Mouse (Mus musculus) MEL (cell line): ENCODE data around the gene Agr3. TPM values are rescaled to one million over a fixed set of nuclear protein-coding genes. Genes with fewer than 3 reads are reported as not detected.

Experiments used
- DNase-seq: peaks from one replicate; pipeline ENCODE4 v3.0.0; 2011; ENCODE audit warnings: low read depth, low spot score
- H3K27ac ChIP-seq: 2 replicates; pipeline ENCODE4 v1.5.1; 2012; ENCODE audit warnings: low read depth, mild to moderate bottlenecking, control low read depth, low read length, moderate library complexity; ENCODE audit not compliant: control insufficient read depth
- H3K27me3 ChIP-seq, 2 experiments: fragments of 150-350 bp in 1 of 2; sonication (generic) in 1 of 2; 2 replicates each; pipeline ENCODE4 v1.6.1; 2012; ENCODE audit warnings: low read length in 2 of 2, mild to moderate bottlenecking in 2 of 2, improper control_type of control experiment in 1 of 2, moderate library complexity in 1 of 2; ENCODE audit not compliant: insufficient read depth in 2 of 2, control insufficient read depth in 1 of 2
- H3K36me3 ChIP-seq, 2 experiments: 2 replicates each; pipeline ENCODE4 v1.6.1; 2012 to 2014; ENCODE audit warnings: low read length in 2 of 2, improper control_type of control experiment in 1 of 2, inconsistent platforms in 1 of 2, mild to moderate bottlenecking in 1 of 2; ENCODE audit not compliant: insufficient read depth in 2 of 2, control insufficient read depth in 1 of 2
- H3K4me1 ChIP-seq, 2 experiments: fragments of 150-350 bp in 1 of 2; sonication (generic) in 1 of 2; 2 replicates each; pipeline ENCODE4 v1.6.1; 2012; ENCODE audit warnings: low read length in 2 of 2, improper control_type of control experiment in 1 of 2, mild to moderate bottlenecking in 1 of 2; ENCODE audit not compliant: insufficient read depth in 2 of 2, control insufficient read depth in 1 of 2
- H3K4me3 ChIP-seq, 2 experiments: fragments of 150-350 bp in 1 of 2; sonication (generic) in 1 of 2; 2 replicates each; pipeline ENCODE4 v1.5.1; 2012; ENCODE audit warnings: low read depth in 2 of 2, low read length in 2 of 2, mild to moderate bottlenecking in 2 of 2, moderate library complexity in 2 of 2, control low read depth in 1 of 2, improper control_type of control experiment in 1 of 2; ENCODE audit not compliant: control insufficient read depth in 1 of 2, insufficient read depth in 1 of 2
- H3K79me2 ChIP-seq: 2 replicates; pipeline ENCODE4 v1.6.1; 2012; ENCODE audit warnings: mild to moderate bottlenecking, low read length, moderate library complexity; ENCODE audit not compliant: control insufficient read depth, poor library complexity, insufficient read depth
- H3K9ac ChIP-seq: 2 replicates; pipeline ENCODE4 v1.6.1; 2012; ENCODE audit warnings: low read depth, mild to moderate bottlenecking, control low read depth, low read length, moderate library complexity; ENCODE audit not compliant: control insufficient read depth, poor library complexity, severe bottlenecking
- H3K9me3 ChIP-seq: fragments of 150-350 bp; sonication (generic); replicated peaks from 2 replicates; pipeline ENCODE4 v1.6.1; 2012; ENCODE audit warnings: mild to moderate bottlenecking, low read length, improper control_type of control experiment, moderate library complexity; ENCODE audit not compliant: insufficient read depth
- BHLHE40 ChIP-seq: IDR thresholded peaks from 2 replicates; pipeline ENCODE4 v1.6.1; 2012; ENCODE audit warnings: low read depth, mild to moderate bottlenecking, inconsistent platforms, low read length, improper control_type of control experiment, borderline replicate concordance
- CHD2 ChIP-seq: IDR thresholded peaks from 2 replicates; pipeline ENCODE4 v1.6.1; 2011; ENCODE audit warnings: low read length, improper control_type of control experiment
- ELF1 ChIP-seq: IDR thresholded peaks from 2 replicates; pipeline ENCODE4 v1.6.1; 2014; ENCODE audit warnings: low read depth, mild to moderate bottlenecking, inconsistent platforms, low read length, improper control_type of control experiment, moderate library complexity
- EP300 ChIP-seq, 2 experiments: IDR thresholded peaks; 2 replicates each; pipeline ENCODE4 v1.6.1; 2011; ENCODE audit warnings: improper control_type of control experiment in 2 of 2, low read length in 2 of 2, low read depth in 1 of 2, mild to moderate bottlenecking in 1 of 2
- ETS1 ChIP-seq: IDR thresholded peaks from 2 replicates; pipeline ENCODE4 v1.6.1; 2012; ENCODE audit warnings: low read depth, mild to moderate bottlenecking, inconsistent platforms, low read length, improper control_type of control experiment, moderate library complexity
- GABPA ChIP-seq: IDR thresholded peaks from 2 replicates; pipeline ENCODE4 v1.6.1; 2012; ENCODE audit warnings: low read depth, mild to moderate bottlenecking, inconsistent platforms, low read length, improper control_type of control experiment, moderate library complexity
- GATA1 ChIP-seq: IDR thresholded peaks from 2 replicates; pipeline ENCODE4 v1.6.1; 2011; ENCODE audit warnings: low read depth, low read length, improper control_type of control experiment
- HCFC1 ChIP-seq: IDR thresholded peaks from 2 replicates; pipeline ENCODE4 v1.6.1; 2012; ENCODE audit warnings: low read depth, mild to moderate bottlenecking, inconsistent platforms, low read length, improper control_type of control experiment, moderate library complexity
- JUND ChIP-seq: IDR thresholded peaks from 2 replicates; pipeline ENCODE4 v1.6.1; 2011; ENCODE audit warnings: low read depth, mild to moderate bottlenecking, improper control_type of control experiment, low read length
- KAT2A ChIP-seq: conservative IDR thresholded peaks from 2 replicates; pipeline ENCODE4 v1.6.1; 2012; ENCODE audit warnings: low read depth, low read length, improper control_type of control experiment, inconsistent platforms
- MAFK ChIP-seq: IDR thresholded peaks from 2 replicates; pipeline ENCODE4 v1.6.1; 2011; ENCODE audit warnings: low read depth, mild to moderate bottlenecking, low read length, improper control_type of control experiment, borderline replicate concordance
- MAX ChIP-seq: IDR thresholded peaks from 2 replicates; pipeline ENCODE4 v1.6.1; 2011; ENCODE audit warnings: low read length, improper control_type of control experiment
- POLR2A ChIP-seq, 2 experiments: IDR thresholded peaks; 2 replicates each; pipeline ENCODE4 v1.6.1; 2011 to 2012; ENCODE audit warnings: low read length in 2 of 2, mild to moderate bottlenecking in 2 of 2, control low read depth in 1 of 2, improper control_type of control experiment in 1 of 2, low read depth in 1 of 2, moderate library complexity in 1 of 2; ENCODE audit not compliant: control insufficient read depth in 1 of 2, insufficient read depth in 1 of 2, poor library complexity in 1 of 2
- RAD21 ChIP-seq: IDR thresholded peaks from 2 replicates; pipeline ENCODE4 v1.6.1; 2011; ENCODE audit warnings: mild to moderate bottlenecking, low read depth, low read length, improper control_type of control experiment
- RCOR1 ChIP-seq: IDR thresholded peaks from 2 replicates; pipeline ENCODE4 v1.6.1; 2012; ENCODE audit warnings: low read depth, mild to moderate bottlenecking, inconsistent platforms, low read length, improper control_type of control experiment
- SMC3 ChIP-seq: IDR thresholded peaks from 2 replicates; pipeline ENCODE4 v1.6.1; 2011; ENCODE audit warnings: low read depth, low read length, improper control_type of control experiment
- TBP ChIP-seq: IDR thresholded peaks from 2 replicates; pipeline ENCODE4 v1.8.0; 2011; ENCODE audit warnings: low read depth, low read length, improper control_type of control experiment
- USF1 ChIP-seq: IDR thresholded peaks from 2 replicates; pipeline ENCODE4 v1.6.1; 2014; ENCODE audit warnings: low read depth, mild to moderate bottlenecking, inconsistent platforms, low read length, improper control_type of control experiment, moderate library complexity
- USF2 ChIP-seq, 2 experiments: IDR thresholded peaks; 2 replicates each; pipeline ENCODE4 v1.6.1; 2011 to 2012; ENCODE audit warnings: improper control_type of control experiment in 2 of 2, low read length in 2 of 2, borderline replicate concordance in 1 of 2, inconsistent platforms in 1 of 2, low read depth in 1 of 2, mild to moderate bottlenecking in 1 of 2; ENCODE audit not compliant: insufficient read depth in 1 of 2
- ZC3H11A ChIP-seq: IDR thresholded peaks from 2 replicates; pipeline ENCODE4 v1.6.1; 2012; ENCODE audit warnings: low read depth, mild to moderate bottlenecking, inconsistent platforms, low read length, improper control_type of control experiment
- ZKSCAN1 ChIP-seq: IDR thresholded peaks from 2 replicates; pipeline ENCODE4 v1.6.1; 2012; ENCODE audit warnings: low read depth, mild to moderate bottlenecking, inconsistent platforms, low read length, improper control_type of control experiment, moderate library complexity
- ZMIZ1 ChIP-seq: IDR thresholded peaks from 2 replicates; pipeline ENCODE4 v1.6.1; 2012; ENCODE audit warnings: low read depth, mild to moderate bottlenecking, inconsistent platforms, low read length, improper control_type of control experiment, moderate library complexity
- polyA plus RNA-seq, 2 experiments: library from polyadenylated mRNA; stranded (reverse) in 1 of 2; unstranded in 1 of 2; fragments of >175 nt in 1 of 2; fragments of >200 nt in 1 of 2; gene quantifications; 2 replicates each; pipeline versions ENCODE4 v1.2.1 to v1.2.4; 2012; ENCODE audit warnings: low replicate concordance in 2 of 2, low read depth in 1 of 2; ENCODE audit not compliant: insufficient read length in 2 of 2, insufficient read depth in 1 of 2, missing spikeins in 1 of 2
- total RNA-seq: library from RNA; depleted of rRNA; stranded (reverse); fragments of 300-350 nt; gene quantifications from 2 replicates; pipeline ENCODE4 v1.2.3, GENCODE M21; 2012

Gene Agr3
- total and polyA plus RNA-seq, 3 experiments = not detected

- TF ChIP-seq ETS1 (peak; percentile 93), SMC3 (no peak), HCFC1 (peak; percentile 44; the same call in 1 of the 2 replicates), CHD2 (peak; percentile 14; the same call in 1 of the 2 replicates), RCOR1 (peak; percentile 91), JUND (no peak), ZC3H11A (no peak), MAX (no peak), GATA1 (peak; percentile 97), USF1 (no peak), ELF1 (peak; percentile 55; the same call in 1 of the 2 replicates), KAT2A (peak; percentile 36; the same call in 1 of the 2 replicates), BHLHE40 (peak; percentile 8; the same call in 1 of the 2 replicates), TBP (peak; percentile 39; the same call in 1 of the 2 replicates), EP300 (IDR thresholded peaks at IDR 0.05; ENCODE audit: low read depth in 1 of 2, low read length in 2 of 2) (peak; percentile 98), USF2 (IDR thresholded peaks at IDR 0.05; ENCODE audit: borderline replicate concordance in 1 of 2, insufficient read depth in 1 of 2, low read depth in 1 of 2, low read length in 2 of 2) (no peak), MAFK (no peak; the same call in 1 of the 2 replicates), GABPA (no peak), RAD21 (no peak), POLR2A (IDR thresholded peaks at IDR 0.05; ENCODE audit: control insufficient read depth in 1 of 2, insufficient read depth in 1 of 2, low read depth in 1 of 2, low read length in 2 of 2, poor library complexity in 1 of 2) (peak in 1 of 2 experiments; percentile 26; a peak in 1 of 4 replicates), ZKSCAN1 (no peak)
Measured at GRCm38 (mm10) chr12:35966098-35966767, 40.8 kb downstream of the Agr3 start (continued).

GRCm38 (mm10) chr12:35966768-35967141, 41.3 kb downstream of the Agr3 start:
- Histone ChIP-seq H3K4me3 (peak overlapping the region; percentile 10 to 30; a peak in 3 of 4 replicates), H3K36me3 (peaks cover 0 to 10% of the 10 kb centered on the region in 2 experiments; a peak in 2 of 4 replicates), H3K9ac (peak overlapping the region; percentile 38), H3K9me3 (no peaks in the 10 kb centered on the region), H3K27ac (peak overlapping the region; percentile 85), H3K79me2 (no peaks in the 10 kb centered on the region), H3K4me1 (peaks cover 10% of the 10 kb centered on the region in 2 experiments), H3K27me3 (no peaks in the 10 kb centered on the region)
- no peak for TF ChIP-seq USF1
- TF ChIP-seq CHD2 = no peak
- TF ChIP-seq ZMIZ1 = peak; percentile 21; the same call in 1 of the 2 replicates
- no peak for TF ChIP-seq TBP
- DNase-seq = no peak
